Mouse (Mus musculus): ENCODE results near the gene Crtc1. TPM values are rescaled to one million over a fixed set of nuclear protein-coding genes. Genes with fewer than 3 reads are reported as not detected.
A peak's percentile ranks its signal among the peaks of the same experiment; 100 is the strongest.

Crtc1 gene
- total and polyA plus RNA-seq, 3 experiments, result 3.3 to 18.0 TPM; not detected in 1

DNA sequence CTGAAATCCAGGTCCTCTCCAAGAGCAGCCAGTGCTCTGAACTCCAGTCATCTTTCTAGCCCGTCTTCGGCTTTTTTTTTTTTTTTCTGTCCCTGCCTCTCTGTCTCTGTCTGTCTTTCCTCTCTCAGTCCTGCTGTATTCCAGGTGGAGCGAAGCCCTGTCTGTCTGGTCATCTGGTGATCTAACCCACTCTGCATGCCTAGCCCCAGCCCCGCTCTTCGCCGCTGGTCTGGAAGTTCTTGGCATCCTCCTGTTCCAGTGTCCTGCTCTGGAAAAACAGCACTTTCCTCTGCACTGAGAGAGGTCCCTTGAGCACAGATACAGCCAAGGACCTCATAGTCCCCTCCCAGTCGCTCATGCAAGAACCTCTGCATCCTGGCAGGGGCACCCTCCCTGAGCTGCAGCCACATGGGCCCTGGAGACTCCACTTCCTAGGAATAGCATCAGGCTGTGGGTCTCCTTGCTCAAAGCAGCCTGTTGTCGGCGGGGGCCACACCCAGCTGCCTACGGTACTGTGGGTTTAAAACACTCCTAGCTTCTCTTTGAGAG, 77.8 kb downstream of the Crtc1 start:
- Histone ChIP-seq H3K27ac (ENCODE audit: control insufficient read depth, low read depth, low read length) (no peak overlapping the region), H3K4me3 (ENCODE audit: control insufficient read depth in 1 of 2, insufficient read depth in 1 of 2, low read depth in 2 of 2, low read length in 2 of 2) (no peak overlapping the region), H3K27me3 (ENCODE audit: control insufficient read depth in 1 of 2, insufficient read depth in 2 of 2, low read length in 2 of 2) (no peaks in the 10 kb centered on the region), H3K9me3 (replicated peaks; ENCODE audit: insufficient read depth, low read length) (no peaks in the 10 kb centered on the region), H3K36me3 (ENCODE audit: control insufficient read depth in 1 of 2, insufficient read depth in 2 of 2, low read length in 2 of 2) (peaks cover 0 to 5% of the 10 kb centered on the region in 2 experiments; a peak in 2 of 4 replicates), H3K79me2 (ENCODE audit: control insufficient read depth, insufficient read depth, low read length, poor library complexity) (no peaks in the 10 kb centered on the region), H3K4me1 (ENCODE audit: control insufficient read depth in 1 of 2, insufficient read depth in 2 of 2, low read length in 2 of 2) (peaks cover 0 to 4% of the 10 kb centered on the region in 2 experiments; a peak in 1 of 4 replicates), H3K9ac (ENCODE audit: control insufficient read depth, low read depth, low read length, poor library complexity, severe bottlenecking) (no peak overlapping the region)
- no peak for TF ChIP-seq MAFK (IDR thresholded peaks at IDR 0.05; ENCODE audit: borderline replicate concordance, low read depth, low read length)
- no peak for TF ChIP-seq TBP (IDR thresholded peaks at IDR 0.05; ENCODE audit: low read depth, low read length)
- no peak for TF ChIP-seq POLR2A (IDR thresholded peaks at IDR 0.05; ENCODE audit: control insufficient read depth in 1 of 2, insufficient read depth in 1 of 2, low read depth in 1 of 2, low read length in 2 of 2, poor library complexity in 1 of 2)
- TF ChIP-seq MXI1 (IDR thresholded peaks at IDR 0.05; ENCODE audit: low read depth, low read length), result no peak
- TF ChIP-seq CHD1 (IDR thresholded peaks at IDR 0.05; ENCODE audit: low read depth, low read length), result no peak
- TF ChIP-seq GABPA (IDR thresholded peaks at IDR 0.05; ENCODE audit: low read depth, low read length), result no peak
- TF ChIP-seq MYB (IDR thresholded peaks at IDR 0.05; ENCODE audit: low read depth, low read length), result no peak
- no peak for TF ChIP-seq UBTF (IDR thresholded peaks at IDR 0.05; ENCODE audit: borderline replicate concordance, insufficient read depth, low read depth, low read length)
- no peak for TF ChIP-seq ZNF384 (IDR thresholded peaks at IDR 0.05; ENCODE audit: low read depth, low read length)
- no peak for TF ChIP-seq KAT2A (conservative IDR thresholded peaks at IDR 0.05; ENCODE audit: low read depth, low read length)
- TF ChIP-seq CHD2 (IDR thresholded peaks at IDR 0.05; ENCODE audit: low read length), result no peak
- TF ChIP-seq TAL1 (IDR thresholded peaks at IDR 0.05; ENCODE audit: low read length), result no peak
- no peak for TF ChIP-seq JUND (IDR thresholded peaks at IDR 0.05; ENCODE audit: low read depth, low read length)
- TF ChIP-seq TCF12 (IDR thresholded peaks at IDR 0.05; ENCODE audit: low read depth, low read length), result no peak
- TF ChIP-seq USF1 (IDR thresholded peaks at IDR 0.05; ENCODE audit: low read depth, low read length), result no peak
- TF ChIP-seq GATA1 (IDR thresholded peaks at IDR 0.05; ENCODE audit: low read depth, low read length), result no peak
- TF ChIP-seq MYC (IDR thresholded peaks at IDR 0.05; ENCODE audit: low read depth, low read length), result no peak
- no peak for TF ChIP-seq MAZ (IDR thresholded peaks at IDR 0.05; ENCODE audit: low read depth, low read length)
- DNase-seq (ENCODE audit: low read depth, low spot score), result no peak

DNA sequence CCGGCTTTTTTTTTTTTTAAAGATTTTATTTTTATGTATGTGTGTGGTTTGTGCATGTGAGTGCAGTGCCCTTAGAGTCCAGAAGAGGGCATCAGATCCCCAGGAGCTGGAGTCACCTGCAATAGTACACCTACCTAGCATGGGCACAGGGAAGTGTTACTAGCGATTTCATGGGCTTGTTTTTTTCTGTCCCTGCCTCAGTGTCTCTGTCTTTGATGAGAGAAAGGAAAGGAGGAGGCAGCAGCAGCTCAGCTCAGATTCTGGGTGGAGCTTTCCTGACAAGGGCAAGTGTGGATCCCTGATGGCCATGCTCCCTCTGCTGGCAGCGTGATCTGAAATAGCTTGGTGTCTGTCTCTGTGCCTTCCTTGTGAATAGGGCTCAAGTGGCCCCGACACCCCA, 78.6 kb downstream of the Crtc1 start:
- H3K27me3 ChIP-seq (ENCODE audit: control insufficient read depth in 1 of 2, insufficient read depth in 2 of 2, low read length in 2 of 2), result no peaks in the 10 kb centered on the region
- peaks cover 0 to 10% of the 10 kb centered on the region in 2 experiments; a peak in 2 of 4 replicates for H3K36me3 ChIP-seq (ENCODE audit: control insufficient read depth in 1 of 2, insufficient read depth in 2 of 2, low read length in 2 of 2)
- H3K4me1 ChIP-seq (ENCODE audit: control insufficient read depth in 1 of 2, insufficient read depth in 2 of 2, low read length in 2 of 2), result peaks cover 5 to 8% of the 10 kb centered on the region in 2 experiments
- peak; percentile 58 for DNase-seq (ENCODE audit: low read depth, low spot score)
- H3K4me3 ChIP-seq (ENCODE audit: control insufficient read depth in 1 of 2, insufficient read depth in 1 of 2, low read depth in 2 of 2, low read length in 2 of 2), result no peak overlapping the region
- no peaks in the 10 kb centered on the region for H3K9me3 ChIP-seq (replicated peaks; ENCODE audit: insufficient read depth, low read length)
- no peak overlapping the region for H3K9ac ChIP-seq (ENCODE audit: control insufficient read depth, low read depth, low read length, poor library complexity, severe bottlenecking)
- no peaks in the 10 kb centered on the region for H3K79me2 ChIP-seq (ENCODE audit: control insufficient read depth, insufficient read depth, low read length, poor library complexity)
- H3K27ac ChIP-seq (ENCODE audit: control insufficient read depth, low read depth, low read length), result no peak overlapping the region
- TF ChIP-seq SMC3 (IDR thresholded peaks at IDR 0.05; ENCODE audit: low read depth, low read length) (0 out of 2 replicates have a peak, but pooled peaks have one; percentile 7), CTCF (IDR thresholded peaks at IDR 0.05 in 2 of 3, conservative IDR thresholded peaks at IDR 0.05 in 1 of 3; ENCODE audit: control insufficient read depth in 1 of 3, insufficient read depth in 1 of 3, low read depth in 2 of 3, low read length in 3 of 3, poor library complexity in 1 of 3, severe bottlenecking in 1 of 3) (peak; percentile 43 to 51 (median 46)), ZNF384 (IDR thresholded peaks at IDR 0.05; ENCODE audit: low read depth, low read length) (peak; percentile 75), RAD21 (IDR thresholded peaks at IDR 0.05; ENCODE audit: low read depth, low read length) (peak; percentile 28), NELFE (IDR thresholded peaks at IDR 0.05; ENCODE audit: low read depth, low read length) (no peak), USF2 (IDR thresholded peaks at IDR 0.05; ENCODE audit: borderline replicate concordance in 1 of 2, insufficient read depth in 1 of 2, low read depth in 1 of 2, low read length in 2 of 2) (no peak)
